Mouse (Mus musculus) lung, adult 2 months (tissue): ENCODE results near the gene Ankrd33b. TPM values are rescaled to one million over a fixed set of nuclear protein-coding genes. Genes with fewer than 3 reads are reported as not detected.

ENCODE experiments used
- DNase-seq: peaks from one replicate; pipeline ENCODE4 v3.0.0; 2022
- H3K4me1 ChIP-seq: fragments of 200-500 bp; 2 replicates; pipeline ENCODE4 v1.6.1; 2011; ENCODE audit warnings: low read length; ENCODE audit not compliant: control insufficient read depth, insufficient read depth
- H3K4me3 ChIP-seq: fragments of 200-500 bp; replicated peaks from 2 replicates; pipeline ENCODE3; 2011; ENCODE audit warnings: low read depth, mild to moderate bottlenecking, control low read depth, low read length; ENCODE audit errors: extremely low read depth
- CTCF ChIP-seq: fragments of 200-500 bp; IDR thresholded peaks from 2 replicates; pipeline ENCODE4 v1.5.1; 2011; ENCODE audit warnings: mild to moderate bottlenecking, low read length, control low read depth; ENCODE audit not compliant: insufficient read depth
- POLR2A ChIP-seq: fragments of 200-500 bp; IDR thresholded peaks from 2 replicates; pipeline ENCODE4 v1.6.1; 2011; ENCODE audit warnings: low read depth, mild to moderate bottlenecking, control low read depth, low read length, borderline replicate concordance; ENCODE audit errors: extremely low read depth
- WGBS: fragments of 180-500 bp; shearing (Covaris S2); methylation state at CpG from one replicate; pipeline ENCODE4 v1.1.7; 2018; 5-methylcytosine and 5-hydroxymethylcytosine counted together
- polyA plus RNA-seq: library from polyadenylated mRNA; depleted of rRNA; stranded (reverse); fragments of >200 nt; gene quantifications from 2 replicates; pipeline ENCODE4 v1.2.3, GENCODE M21; 2012

Gene Ankrd33b
- polyA plus RNA-seq, 1 experiment, result 42.2 TPM

DNA sequence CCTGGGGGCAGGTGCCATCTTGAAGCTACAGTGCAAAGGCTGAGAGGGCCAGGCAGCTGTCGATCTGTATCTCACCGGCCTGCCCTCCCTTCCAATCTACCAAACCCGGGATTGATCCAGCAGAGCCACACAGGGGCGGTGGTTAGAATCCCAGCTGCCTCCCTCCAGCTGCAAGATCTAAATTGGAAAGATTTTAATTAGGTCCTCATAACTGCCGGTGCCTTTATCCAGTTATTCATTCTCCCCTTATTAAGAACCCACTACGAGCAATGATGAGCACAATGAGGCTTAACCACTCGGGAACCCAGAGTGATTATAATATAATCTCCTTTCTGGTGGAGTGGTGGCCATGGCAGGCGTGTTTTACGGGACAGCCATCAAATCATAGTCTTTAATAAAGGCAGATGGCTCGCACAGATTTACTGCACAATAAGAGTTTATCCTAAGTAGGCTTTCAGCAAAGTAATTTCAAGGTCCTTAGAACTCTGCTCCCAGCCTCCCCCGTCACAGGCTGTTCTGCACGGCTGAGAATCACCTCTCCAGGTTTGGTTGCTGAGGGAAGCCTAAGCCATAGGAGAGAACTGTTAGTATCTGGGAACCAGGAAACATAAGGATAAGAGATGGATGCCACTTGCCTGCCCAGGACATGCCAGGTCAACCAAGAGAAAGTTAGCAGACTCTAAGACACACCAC, 34.8 kb upstream of the Ankrd33b start:
- no peak for DNase-seq
- Histone ChIP-seq H3K4me3 (no peak overlapping the region), H3K4me1 (no peaks in the 10 kb centered on the region; the same call in 1 of the 2 replicates)
- TF ChIP-seq CTCF (no peak), POLR2A (no peak)
- WGBS, result 88% methylated on average over 12 of the region's 12 CpGs

DNA sequence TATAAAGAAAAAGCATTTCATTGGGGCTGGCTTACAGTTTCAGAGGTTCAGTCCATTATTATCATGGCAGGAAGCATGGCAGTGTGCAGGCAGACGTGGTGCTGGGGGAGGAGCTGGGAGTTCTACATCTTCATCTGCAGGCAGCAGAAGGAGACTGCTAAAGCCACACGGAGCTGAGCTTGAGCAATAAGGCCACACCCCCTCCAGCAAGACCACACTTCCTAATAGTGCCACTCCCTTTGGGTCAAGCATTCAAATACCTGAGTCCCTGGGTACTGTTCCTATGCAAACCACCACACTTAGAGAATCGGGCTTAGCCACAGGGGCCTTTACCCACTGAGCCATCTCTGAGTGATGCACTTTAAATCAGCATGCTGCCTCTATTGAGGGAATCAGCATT, 33.4 kb upstream of the Ankrd33b start:
- 40% methylated on average over 3 of the region's 3 CpGs for WGBS
- DNase-seq, result no peak

DNA sequence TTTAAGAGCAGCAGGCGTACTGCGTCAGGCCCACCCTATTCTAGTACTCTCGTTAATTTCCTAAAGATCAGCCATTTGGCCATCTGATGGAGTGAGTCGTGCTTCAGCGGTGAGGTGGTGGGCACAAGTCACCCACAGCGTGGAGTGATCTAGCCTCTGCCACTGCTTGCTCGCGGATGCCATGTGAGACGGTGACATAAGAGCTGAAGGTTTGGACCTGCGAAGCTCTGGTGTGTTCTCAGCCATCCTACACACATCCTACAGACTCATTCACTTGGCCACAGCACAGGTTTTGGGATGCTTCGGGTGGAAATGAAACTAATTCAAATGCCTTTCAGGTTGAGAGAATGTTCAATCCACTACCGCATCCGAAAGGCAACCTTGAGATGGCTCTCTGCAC, 31.2 kb upstream of the Ankrd33b start:
- Histone ChIP-seq H3K4me3 (no peak overlapping the region), H3K4me1 (peaks cover 3% of the 10 kb centered on the region; the same call in 1 of the 2 replicates)
- no peak for TF ChIP-seq CTCF
- no peak for TF ChIP-seq POLR2A
- no peak for DNase-seq
- 95% methylated on average over 13 of the region's 13 CpGs for WGBS

More for the DNA sequence above, 33.4 kb upstream of the Ankrd33b start:
- no peaks in the 10 kb centered on the region for H3K4me1 ChIP-seq
- TF ChIP-seq CTCF (no peak), POLR2A (no peak)
- H3K4me3 ChIP-seq, result no peak overlapping the region

DNA sequence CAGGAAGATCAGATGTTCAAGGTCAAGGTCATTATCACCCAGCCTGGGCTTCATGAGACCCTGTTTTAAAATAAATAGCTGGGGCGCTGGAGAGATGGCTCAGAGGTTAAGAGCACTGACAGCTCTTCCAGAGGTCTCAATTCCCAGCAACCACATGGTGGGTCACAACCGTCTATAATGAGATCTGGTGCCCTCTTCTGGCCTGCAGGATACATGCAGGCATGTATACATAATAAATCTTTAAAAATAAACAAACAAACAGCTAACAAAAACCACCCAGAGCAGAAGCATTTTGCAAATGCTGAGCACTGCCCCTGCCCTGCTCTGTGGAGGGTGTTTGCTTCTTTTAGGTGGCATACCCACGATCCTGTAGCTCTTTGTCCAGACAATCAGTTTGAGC, 29.9 kb upstream of the Ankrd33b start:
- TF ChIP-seq CTCF (no peak), POLR2A (no peak)
- WGBS, result 81% methylated on average over 3 of the region's 3 CpGs

DNA sequence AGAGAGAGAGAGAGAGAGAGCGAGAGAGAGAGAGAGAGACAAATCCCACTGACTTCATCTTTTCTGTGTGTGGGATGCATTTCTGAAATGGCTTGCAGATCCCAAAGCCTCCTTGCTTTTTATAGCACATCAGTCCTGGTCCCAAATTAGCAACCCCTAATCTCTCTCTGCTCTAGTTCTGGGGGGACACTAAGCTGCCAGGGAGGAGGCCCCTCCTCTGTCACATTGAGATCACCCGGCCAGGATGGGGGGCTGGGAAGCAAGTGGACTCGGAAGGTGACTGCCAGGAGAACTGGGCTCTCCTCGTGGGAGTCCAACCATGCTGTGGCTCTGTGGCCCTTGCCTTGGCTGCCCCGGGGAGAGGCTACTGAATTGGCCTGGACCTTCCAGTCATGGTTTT, 29.2 kb upstream of the Ankrd33b start:
- DNase-seq, result no peak
- no peak for TF ChIP-seq CTCF
- no peak for TF ChIP-seq POLR2A
- Histone ChIP-seq H3K4me3 (no peak overlapping the region), H3K4me1 (peaks cover 3% of the 10 kb centered on the region; the same call in 1 of the 2 replicates)
- WGBS, result 73% methylated on average over 5 of the region's 5 CpGs

More for the DNA sequence above, 29.9 kb upstream of the Ankrd33b start:
- H3K4me3 ChIP-seq, result no peak overlapping the region
- no peak for DNase-seq
- H3K4me1 ChIP-seq, result peaks cover 3% of the 10 kb centered on the region; the same call in 1 of the 2 replicates

DNA sequence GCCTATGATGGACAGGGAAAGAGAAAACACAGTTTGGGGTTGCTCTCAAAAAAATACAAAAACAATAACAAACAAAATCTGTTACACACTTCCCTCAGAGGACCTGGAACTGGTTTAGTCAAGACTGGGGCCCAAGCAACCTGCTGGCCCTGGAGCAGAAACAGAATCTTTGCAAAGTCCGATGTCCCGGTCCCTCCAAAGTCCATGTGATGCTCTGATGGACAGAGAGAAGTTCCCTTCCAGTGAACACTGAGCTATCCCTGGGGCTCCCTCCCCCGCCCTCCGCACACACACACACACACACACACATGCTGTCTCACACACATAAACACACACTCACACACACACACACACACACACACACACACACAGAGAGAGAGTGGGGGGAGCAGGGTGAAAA, 28.5 kb upstream of the Ankrd33b start:
- peaks cover 3% of the 10 kb centered on the region; the same call in 1 of the 2 replicates for H3K4me1 ChIP-seq
- 80% methylated on average over 4 of the region's 4 CpGs for WGBS
- H3K4me3 ChIP-seq, result no peak overlapping the region
- TF ChIP-seq CTCF (no peak), POLR2A (no peak)
- DNase-seq, result no peak

DNA sequence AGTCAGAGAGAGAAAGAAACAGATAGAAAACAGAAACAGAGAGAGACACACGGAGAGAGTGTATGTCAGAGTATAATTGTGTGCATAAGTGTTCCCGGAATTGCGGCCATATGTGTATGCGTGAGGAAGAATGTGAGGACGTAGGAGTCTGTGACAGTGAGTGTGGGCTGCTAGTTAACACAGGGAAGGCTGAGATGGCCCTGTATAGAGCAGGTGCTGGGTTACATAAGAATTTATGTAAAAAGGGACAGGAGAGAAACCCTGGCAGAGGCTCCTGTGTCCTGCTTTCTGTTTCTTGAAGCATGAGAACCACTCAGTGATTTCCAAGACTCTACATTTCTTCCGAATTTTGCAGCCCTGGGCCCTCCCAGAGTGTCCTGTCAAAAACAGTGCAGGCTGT, 25.9 kb upstream of the Ankrd33b start:
- Histone ChIP-seq H3K4me1 (peaks cover 3% of the 10 kb centered on the region; the same call in 1 of the 2 replicates), H3K4me3 (no peak overlapping the region)
- no peak for DNase-seq
- 82% methylated on average over 6 of the region's 6 CpGs for WGBS
- TF ChIP-seq CTCF (no peak), POLR2A (no peak)

DNA sequence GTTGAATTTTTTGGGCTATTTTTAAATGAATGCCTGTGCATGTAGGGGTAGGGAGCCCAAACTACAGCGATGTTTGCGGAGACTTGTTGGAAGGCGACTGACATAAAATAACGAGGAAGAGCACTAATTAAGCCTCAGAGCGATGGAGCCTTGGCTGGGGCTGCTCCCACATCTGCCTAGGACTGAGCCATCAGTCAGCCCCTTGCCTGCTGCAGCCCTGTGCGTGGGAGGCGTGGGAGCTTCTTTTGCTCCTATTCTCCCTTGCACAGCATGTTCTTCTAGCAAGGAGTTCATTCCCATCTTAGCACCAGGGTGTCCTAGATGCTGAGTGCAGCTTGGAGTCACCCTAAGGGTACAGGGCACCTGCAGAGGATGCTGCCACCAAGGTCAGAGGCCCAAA, 25.2 kb upstream of the Ankrd33b start:
- no peak for TF ChIP-seq CTCF
- no peak for TF ChIP-seq POLR2A
- DNase-seq, result no peak
- 87% methylated on average over 7 of the region's 7 CpGs for WGBS
- Histone ChIP-seq H3K4me3 (no peak overlapping the region), H3K4me1 (peaks cover 3% of the 10 kb centered on the region; the same call in 1 of the 2 replicates)

DNA sequence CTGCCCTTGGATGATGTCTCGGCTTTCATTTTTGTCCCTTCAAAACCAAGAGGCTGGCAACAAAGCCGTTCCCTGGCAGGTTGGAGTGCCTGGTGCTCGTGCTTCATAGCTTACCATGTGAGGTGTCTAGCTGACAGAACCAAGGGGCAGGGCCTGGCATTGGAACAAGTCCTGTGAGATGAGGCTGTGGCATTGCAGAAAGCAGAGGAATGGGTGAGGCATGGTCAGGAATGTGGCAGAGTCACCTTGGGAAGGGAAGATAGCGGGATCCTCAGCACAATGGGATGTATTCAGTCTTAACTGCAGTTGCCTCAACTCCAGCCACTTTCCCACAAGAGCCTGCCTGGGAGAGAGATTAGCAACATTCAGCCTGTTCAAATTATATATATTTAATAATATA, 24.6 kb upstream of the Ankrd33b start:
- WGBS, result 85% methylated on average over 4 of the region's 4 CpGs

DNA sequence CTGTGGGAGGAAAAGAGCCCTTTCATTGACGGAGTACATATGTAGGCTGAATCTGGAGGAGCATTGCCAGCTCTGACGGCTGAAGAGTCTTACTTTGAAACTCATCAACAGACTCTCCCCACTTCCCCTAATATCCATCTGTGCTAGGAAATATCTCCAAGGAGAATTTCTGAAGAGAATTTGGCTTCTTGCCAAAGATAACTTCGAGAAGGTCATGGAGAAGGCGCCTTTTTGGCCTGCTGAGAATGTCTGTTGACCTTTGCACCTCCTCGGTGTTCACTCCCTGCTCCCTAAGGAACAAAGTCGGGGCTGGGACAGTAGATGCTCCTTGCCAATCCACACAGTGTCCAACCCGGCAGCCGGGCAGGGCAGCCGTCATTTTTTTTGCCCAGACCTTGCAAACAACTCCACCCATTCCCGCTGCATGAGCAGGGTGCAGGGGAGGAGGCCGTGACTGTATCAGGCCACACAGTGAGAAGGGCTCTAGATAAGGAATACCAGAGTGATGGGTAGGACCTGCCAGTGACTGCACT, 14.5 kb upstream of the Ankrd33b start:
- 15% methylated on average over 11 of the region's 11 CpGs for WGBS
- TF ChIP-seq POLR2A (no peak), CTCF (no peak)
- no peak overlapping the region for H3K4me3 ChIP-seq
- H3K4me1 ChIP-seq, result peaks cover 3% of the 10 kb centered on the region
- no peak for DNase-seq

More for the DNA sequence above, 24.6 kb upstream of the Ankrd33b start:
- TF ChIP-seq POLR2A (no peak), CTCF (no peak)
- no peak overlapping the region for H3K4me3 ChIP-seq
- no peak for DNase-seq
- peaks cover 3% of the 10 kb centered on the region; the same call in 1 of the 2 replicates for H3K4me1 ChIP-seq
